Mouse (Mus musculus) lung, postnatal 0 days (tissue): Measurements from ENCODE around the gene Gm8653. TPM values are rescaled to one million over a fixed set of nuclear protein-coding genes. Genes with fewer than 3 reads are reported as not detected.
"Not testable (repeated sequence)": the region's sequence is repeated elsewhere in the genome, so short reads cannot be mapped to it uniquely, and the experiment has no call there.

ENCODE experiments used
- ATAC-seq: fragments of 200-750 bp; cut with Nextera tagmentation; 2 replicates; pipeline ENCODE4 v1.8.0; 2017; ENCODE audit warnings: moderate library complexity
- DNase-seq: peaks from one replicate; pipeline ENCODE4 v3.0.0-alpha.2; 2016; ENCODE audit warnings: low spot score
- H3K27ac ChIP-seq: fragments of 300-500 bp; sonication (generic); 2 replicates; pipeline ENCODE4 v1.5.1; 2014; ENCODE audit warnings: antibody characterized with exemption, mild to moderate bottlenecking, low read length, mixed read lengths
- H3K27me3 ChIP-seq: fragments of 300-500 bp; sonication (generic); replicated peaks from 2 replicates; pipeline ENCODE4 v1.6.1; 2014; ENCODE audit warnings: low read length, mixed read lengths; ENCODE audit not compliant: insufficient read depth
- H3K36me3 ChIP-seq: fragments of 300-500 bp; sonication (generic); 2 replicates; pipeline ENCODE4 v1.6.1; 2014; ENCODE audit warnings: low read length, mixed read lengths; ENCODE audit not compliant: insufficient read depth
- H3K4me1 ChIP-seq: fragments of 300-500 bp; sonication (generic); 2 replicates; pipeline ENCODE4 v1.6.1; 2014; ENCODE audit warnings: antibody characterized with exemption, low read depth, low read length, mixed read lengths; ENCODE audit not compliant: insufficient read depth
- H3K4me2 ChIP-seq: fragments of 300-500 bp; sonication (generic); replicated peaks from 2 replicates; pipeline ENCODE4 v1.6.1; 2014; ENCODE audit warnings: low read depth, mild to moderate bottlenecking, low read length, moderate library complexity, mixed read lengths
- H3K4me3 ChIP-seq: fragments of 300-500 bp; sonication (generic); 2 replicates; pipeline ENCODE4 v1.5.1; 2014; ENCODE audit warnings: low read depth, low read length
- H3K9ac ChIP-seq: fragments of 300-500 bp; sonication (generic); replicated peaks from 2 replicates; pipeline ENCODE4 v1.6.1; 2014; ENCODE audit warnings: low read depth, mild to moderate bottlenecking
- H3K9me3 ChIP-seq: fragments of 300-500 bp; sonication (generic); 2 replicates; pipeline ENCODE4 v1.6.1; 2016; ENCODE audit warnings: low read length, mixed read lengths
- WGBS: fragments of 180-500 bp; shearing (Covaris S2); extraction: QIAGEN DNeasy Blood & Tissue Kit; methylation state at CpG from one replicate; pipeline ENCODE4 v1.1.7; 2014; 5-methylcytosine and 5-hydroxymethylcytosine counted together
- polyA plus RNA-seq: library from polyadenylated mRNA; unstranded; fragments of >200 nt; fragmentation: Nextera tagmentation; extraction: Ambion mirVana; gene quantifications from 2 replicates; pipeline ENCODE4 v1.2.1, GENCODE M21; 2015

The Gm8653 gene
- not detected in 2 replicates for polyA plus RNA-seq

GRCm38 (mm10) chr7:22201164-22201563, at the start of gene Gm8653:
Gene Gm8653 (minus strand): TSS chr7:22201264.
- WGBS, result no CpG with 5 or more reads among the region's 2 CpGs

GRCm38 (mm10) chr7:22229384-22229783, 28.3 kb upstream of the Gm8653 start, which contains the start of gene Gm8453:
Gene Gm8453 (minus strand): TSS chr7:22229484.
- not testable (repeated sequence) for H3K9me3 ChIP-seq, H3K9ac ChIP-seq, H3K4me3 ChIP-seq, H3K4me1 ChIP-seq, DNase-seq, H3K4me2 ChIP-seq, ATAC-seq, H3K27me3 ChIP-seq, H3K36me3 ChIP-seq, H3K27ac ChIP-seq
- 3% methylated on average over 1 of the region's 2 CpGs for WGBS

More at GRCm38 (mm10) chr7:22201164-22201563, at the start of gene Gm8653:
- not testable (repeated sequence) for ATAC-seq, H3K9me3 ChIP-seq, H3K4me1 ChIP-seq, H3K4me2 ChIP-seq, DNase-seq, H3K27me3 ChIP-seq, H3K36me3 ChIP-seq, H3K27ac ChIP-seq, H3K4me3 ChIP-seq, H3K9ac ChIP-seq

- H3K27me3 ChIP-seq, DNase-seq, H3K27ac ChIP-seq, H3K4me3 ChIP-seq, H3K4me2 ChIP-seq, H3K4me1 ChIP-seq, ATAC-seq, H3K9ac ChIP-seq, H3K9me3 ChIP-seq, H3K36me3 ChIP-seq: not testable (repeated sequence)
- no CpG with 5 or more reads among the region's 3 CpGs for WGBS
Measured at GRCm38 (mm10) chr7:22189077-22189476, 12.0 kb downstream of the Gm8653 start, which contains the start of gene Vmn1r143. Gene Vmn1r143 (plus strand): TSS chr7:22189377.

GRCm38 (mm10) chr7:22163935-22164334, 37.1 kb downstream of the Gm8653 start, which contains the start of gene Vmn1r142:
Gene Vmn1r142 (minus strand): TSS chr7:22164035.
- not testable (repeated sequence) for H3K4me2 ChIP-seq, H3K4me3 ChIP-seq, ATAC-seq, H3K9me3 ChIP-seq, H3K27me3 ChIP-seq, H3K4me1 ChIP-seq, H3K9ac ChIP-seq, DNase-seq, H3K27ac ChIP-seq, H3K36me3 ChIP-seq
- no CpG with 5 or more reads among the region's 3 CpGs for WGBS

Other genes starting within 250 kb of the Gm8653 start
- gene Vmn1r137, start 206.7 kb downstream of the Gm8653 start, polyA plus RNA-seq, result not detected in 2 replicates
- gene Vmn1r138, start 172.4 kb downstream of the Gm8653 start, polyA plus RNA-seq, result not detected in 2 replicates
- gene Gm6176, start 145.0 kb downstream of the Gm8653 start, polyA plus RNA-seq, result not detected in 2 replicates
- gene Vmn1r139, start 132.2 kb downstream of the Gm8653 start, polyA plus RNA-seq, result not detected in 2 replicates
- gene Gm16451, start 83.0 kb downstream of the Gm8653 start, polyA plus RNA-seq, result not detected in 2 replicates
- not detected in 2 replicates for gene Gm10666, start 66.5 kb downstream of the Gm8653 start, polyA plus RNA-seq
- gene Vmn1r142, start 37.2 kb downstream of the Gm8653 start, polyA plus RNA-seq, result not detected in 2 replicates
- gene Vmn1r143, start 11.9 kb downstream of the Gm8653 start, polyA plus RNA-seq, result not detected in 2 replicates
- gene Gm8453, start 28.2 kb upstream of the Gm8653 start, polyA plus RNA-seq, result not detected in 2 replicates
- gene Gm4187, start 128.5 kb upstream of the Gm8653 start, polyA plus RNA-seq, result not detected in 2 replicates
- not detected in 2 replicates for gene Gm8660, start 169.8 kb upstream of the Gm8653 start, polyA plus RNA-seq
- not detected in 2 replicates for gene Vmn1r148, start 212.3 kb upstream of the Gm8653 start, polyA plus RNA-seq
- gene Vmn1r149, start 237.0 kb upstream of the Gm8653 start, polyA plus RNA-seq, result not detected in 2 replicates